In genomic region chr1:180410306-180410705, GRCm38 (mm10) we compare ENCODE assay signal across 27 mouse cellular contexts.
DNase-seq lines count a peak whose midpoint lies in the region; ATAC-seq and TF ChIP-seq lines count a peak whose summit lies in the region.
"Had no signal": no experiment of that assay in that cellular context is flagged by ENCODE, and none has a peak within 500 bp of the region (broad histone marks: within the 10 kb centered on the region; RNA-seq: fewer than 3 reads in every experiment).

No protein-coding gene starts in this region.

- no peak for ATAC-seq in hindbrain, embryonic 14.5 days (ENCODE audit: low FRiP score)
- ATAC-seq: forebrain, embryonic 16.5 days; hindbrain, embryonic 16.5 days; intestine, embryonic 15.5 days; midbrain, embryonic 16.5 days had no signal

- peak overlapping the region; percentile 96 for H3K27ac ChIP-seq in heart, adult 2 months
- peak overlapping the region; percentile 71; the same call in 1 of the 2 replicates for H3K27ac ChIP-seq in layer of hippocampus, adult 2 months
- peak overlapping the region; percentile 25; the same call in 1 of the 2 replicates for H3K27ac ChIP-seq in bone marrow macrophage, adult 2 months (ENCODE audit: insufficient read depth, low read depth, low read length)
- H3K27ac ChIP-seq in hindbrain, embryonic 14.5 days: no peak overlapping the region
- H3K27ac ChIP-seq: hindbrain, embryonic 10.5 days; intestine, embryonic 15.5 days; kidney, embryonic 15.5 days; limb, embryonic 15.5 days; liver, embryonic 14.5 days; neural tube, embryonic 12.5 days had no signal

- no peak for TF ChIP-seq CTCF in heart, adult 2 months (IDR thresholded peaks at IDR 0.05)
- TF ChIP-seq CTCF in layer of hippocampus, adult 2 months (conservative IDR thresholded peaks at IDR 0.05): no peak
- TF ChIP-seq CTCF in bone marrow macrophage, adult 2 months (IDR thresholded peaks at IDR 0.05; ENCODE audit: low read depth, low read length): no peak

- H3K4me2 ChIP-seq in hindbrain, embryonic 14.5 days (replicated peaks): no peak overlapping the region
- H3K4me2 ChIP-seq: intestine, embryonic 15.5 days; kidney, embryonic 15.5 days; limb, embryonic 15.5 days; lung, embryonic 14.5 days; midbrain, embryonic 11.5 days; neural tube, embryonic 12.5 days had no signal

- DNase-seq in heart, adult 2 months: peak in 1 of 2 experiments; percentile 24
- no peak for DNase-seq in heart, postnatal 4 days
- no peak for DNase-seq in layer of hippocampus, adult 2 months (ENCODE audit: low spot score in 2 of 2)
- DNase-seq in layer of hippocampus, postnatal 10 days (ENCODE audit: low spot score in 2 of 2): no peak
- no peak for DNase-seq in hindbrain, embryonic 14.5 days (ENCODE audit: low spot score)
- DNase-seq in B cell, adult 2 months: no peak
- DNase-seq: cerebellum, adult 11-12 months; cerebellum, postnatal 14 days; layer of hippocampus, postnatal 36 days; lung, embryonic 14.5 days; lung, postnatal 14 days; right cerebral cortex, adult 18-20 months; thymus, postnatal 14 days had no signal

- peaks cover 40% of the 10 kb centered on the region for H3K4me1 ChIP-seq in heart, adult 2 months (ENCODE audit: control insufficient read depth, insufficient read depth, low read length)
- H3K4me1 ChIP-seq in bone marrow macrophage, adult 2 months (ENCODE audit: control insufficient read depth, insufficient read depth, low read length): peaks cover 58% of the 10 kb centered on the region
- H3K4me1 ChIP-seq in hindbrain, embryonic 14.5 days (replicated peaks; ENCODE audit: control insufficient read depth, insufficient read depth, low read length): no peaks in the 10 kb centered on the region; the same call in 1 of the 2 replicates

- no peaks in the 10 kb centered on the region for H3K9me3 ChIP-seq in hindbrain, embryonic 14.5 days (ENCODE audit: control insufficient read depth, low read length)
- H3K9me3 ChIP-seq: G1E; hindbrain, embryonic 10.5 days; intestine, embryonic 15.5 days; kidney, embryonic 15.5 days; limb, embryonic 10.5 days; limb, embryonic 15.5 days; neural tube, embryonic 12.5 days had no signal

- intact Hi-C loops in heart, adult 2 months (cut with DNase I): no loop called here

- no peak for TF ChIP-seq POLR2A in heart, adult 2 months (IDR thresholded peaks at IDR 0.05; ENCODE audit: insufficient read depth, low read depth, low read length)
- no peak for TF ChIP-seq POLR2A in bone marrow macrophage, adult 2 months (IDR thresholded peaks at IDR 0.05; ENCODE audit: borderline replicate concordance, low read depth, low read length)

- H3K36me3 ChIP-seq in heart, adult 2 months (ENCODE audit: control insufficient read depth, insufficient read depth, low read length): no peaks in the 10 kb centered on the region
- no peaks in the 10 kb centered on the region for H3K36me3 ChIP-seq in hindbrain, embryonic 14.5 days (replicated peaks; ENCODE audit: control insufficient read depth, insufficient read depth)
- H3K36me3 ChIP-seq: hindbrain, embryonic 10.5 days; intestine, embryonic 15.5 days; neural tube, embryonic 12.5 days had no signal

- no peak overlapping the region for H3K4me3 ChIP-seq in heart, adult 2 months
- H3K4me3 ChIP-seq in layer of hippocampus, adult 2 months: no peak overlapping the region
- H3K4me3 ChIP-seq in bone marrow macrophage, adult 2 months (ENCODE audit: insufficient read depth, low read length): no peak overlapping the region
- H3K4me3 ChIP-seq in hindbrain, embryonic 14.5 days (replicated peaks; ENCODE audit: low read length): no peak overlapping the region
- H3K4me3 ChIP-seq: erythroblast, embryonic 14.5 days; hindbrain, embryonic 10.5 days; intestine, embryonic 15.5 days; kidney, embryonic 15.5 days; limb, embryonic 10.5 days; limb, embryonic 15.5 days; neural tube, embryonic 12.5 days had no signal

- no peak overlapping the region for H3K9ac ChIP-seq in heart, adult 2 months (ENCODE audit: low read depth, low read length)
- no peak overlapping the region for H3K9ac ChIP-seq in hindbrain, embryonic 14.5 days
- H3K9ac ChIP-seq: intestine, embryonic 15.5 days; kidney, embryonic 15.5 days; limb, embryonic 15.5 days; liver, embryonic 14.5 days; lung, embryonic 14.5 days; neural tube, embryonic 12.5 days had no signal

- H3K27me3 ChIP-seq in heart, adult 2 months (ENCODE audit: control insufficient read depth, insufficient read depth, low read length): no peaks in the 10 kb centered on the region
- no peaks in the 10 kb centered on the region for H3K27me3 ChIP-seq in hindbrain, embryonic 14.5 days (ENCODE audit: control insufficient read depth, insufficient read depth, low read length)
- H3K27me3 ChIP-seq: intestine, embryonic 15.5 days; kidney, embryonic 15.5 days; limb, embryonic 15.5 days; neural tube, embryonic 12.5 days had no signal

- H3K79me2 ChIP-seq in heart, adult 2 months (replicated peaks; ENCODE audit: control insufficient read depth, insufficient read depth, low read length): peaks cover 4% of the 10 kb centered on the region

- no peak for TF ChIP-seq EP300 in heart, adult 2 months (IDR thresholded peaks at IDR 0.05; ENCODE audit: insufficient read depth, low read depth, low read length)

- 55% methylated on average over 7 of the region's 7 CpGs for WGBS in heart, adult 2 months
- WGBS in hindbrain, embryonic 14.5 days: 79% methylated on average over 7 of the region's 7 CpGs
